Mouse (Mus musculus) induced T-regulatory cell, adult 2 months (primary cell): Measurements from ENCODE around the gene Akr1b8.
"Not testable (repeated sequence)": the region's sequence is repeated elsewhere in the genome, so short reads cannot be mapped to it uniquely, and the experiment has no call there.

Experiments used
- DNase-seq: peaks from one replicate; pipeline ENCODE4 v3.0.0-alpha.2; 2012; ENCODE audit warnings: low read depth

The Akr1b8 gene

DNA sequence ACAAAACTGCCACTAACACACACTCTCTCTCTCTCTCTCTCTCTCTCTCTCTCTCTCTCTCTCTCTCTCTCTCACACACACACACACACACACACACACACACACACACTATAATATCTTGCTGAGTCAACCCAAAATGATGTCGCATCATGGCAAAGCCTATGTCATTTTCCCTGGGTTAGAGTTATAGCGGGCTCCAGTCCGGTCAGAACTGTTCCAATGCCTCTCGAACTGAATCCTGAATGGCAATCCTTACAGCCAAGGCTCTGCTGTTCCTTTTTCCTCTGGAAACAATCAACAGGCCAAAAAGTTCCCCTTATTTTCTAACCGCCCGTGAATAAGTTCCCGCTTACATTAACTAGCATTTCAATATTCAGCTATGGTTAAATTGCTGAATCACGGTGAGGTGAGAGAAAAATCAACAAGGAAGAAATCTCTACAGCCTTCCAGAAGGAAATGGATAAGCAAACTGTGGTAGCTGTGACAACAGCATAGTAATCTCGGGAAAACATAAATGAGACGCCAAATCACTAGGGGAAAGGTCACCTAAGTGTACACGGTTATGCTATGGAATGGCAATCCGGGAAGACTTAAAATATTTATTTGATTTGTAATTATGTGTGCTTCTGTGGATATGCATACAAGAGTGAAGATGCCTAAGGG is 3.8 kb upstream of the Akr1b8 start:
- no peak for DNase-seq

DNA sequence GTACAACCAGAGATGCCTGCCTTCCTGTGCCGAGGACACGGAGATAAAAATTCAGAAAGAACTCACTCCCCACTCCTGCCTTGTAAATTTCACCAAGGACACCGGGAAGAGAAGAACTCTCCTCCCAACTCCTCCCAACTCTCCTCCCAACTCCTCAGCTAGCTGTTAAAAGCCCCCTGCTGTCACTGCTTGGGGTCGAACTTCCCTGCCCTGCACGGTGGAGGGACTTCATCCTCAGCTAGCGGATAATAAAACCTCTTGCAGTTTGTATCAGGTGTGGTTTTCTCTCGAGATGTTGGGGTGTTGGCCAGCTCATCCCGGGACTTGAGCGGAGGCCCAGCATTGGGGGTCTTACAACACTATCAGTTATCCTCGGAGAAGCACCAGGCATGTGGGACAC is 2.4 kb upstream of the Akr1b8 start:
- not testable (repeated sequence) for DNase-seq

DNA sequence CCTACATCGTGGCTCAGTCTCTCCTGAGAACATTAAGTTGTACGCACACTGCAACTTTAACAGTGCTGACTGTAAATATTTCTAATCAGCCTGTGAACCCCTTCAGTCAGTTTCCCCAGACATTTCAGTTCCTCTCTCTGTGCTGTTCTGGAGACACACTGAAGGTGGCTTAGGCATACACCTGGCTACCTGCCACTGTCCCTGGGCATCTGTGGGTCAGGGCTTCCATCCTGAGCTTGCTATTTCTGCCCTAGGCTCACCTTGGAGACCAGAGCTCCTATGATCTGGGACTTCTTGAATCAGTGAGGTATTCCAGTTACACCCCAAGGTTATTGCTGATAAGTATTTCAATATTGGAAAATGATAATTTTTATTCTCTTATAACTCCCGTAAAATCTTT is 1.5 kb upstream of the Akr1b8 start:
- no peak for DNase-seq

GRCm38 (mm10) chr6:34354354-34355348 is 732 bp downstream of the Akr1b8 start:
- no peak for DNase-seq

DNA sequence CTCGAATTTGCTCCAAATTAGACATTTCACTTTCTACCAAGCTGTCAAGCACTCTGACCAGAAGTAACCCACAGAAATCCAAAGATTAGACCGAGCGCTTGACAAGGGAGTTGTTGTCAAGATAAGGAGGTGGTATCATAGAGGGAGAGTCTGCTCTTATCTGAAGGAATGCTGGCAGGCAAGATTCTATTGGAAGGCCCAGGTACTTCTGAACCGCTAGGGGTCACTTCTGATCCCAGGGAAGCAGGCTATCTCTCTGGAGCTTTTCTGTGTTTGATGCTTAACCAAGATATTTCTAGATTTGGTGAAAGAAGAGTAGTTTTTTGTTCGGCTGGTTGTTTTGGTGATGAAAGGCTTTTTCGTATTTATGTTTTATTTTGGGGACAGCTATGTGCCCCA is 1.4 kb downstream of the Akr1b8 start:
- no peak for DNase-seq

- no peak for DNase-seq
These were observed 1.9 kb downstream of the Akr1b8 start for GRCm38 (mm10) chr6:34355841-34356240.

DNA sequence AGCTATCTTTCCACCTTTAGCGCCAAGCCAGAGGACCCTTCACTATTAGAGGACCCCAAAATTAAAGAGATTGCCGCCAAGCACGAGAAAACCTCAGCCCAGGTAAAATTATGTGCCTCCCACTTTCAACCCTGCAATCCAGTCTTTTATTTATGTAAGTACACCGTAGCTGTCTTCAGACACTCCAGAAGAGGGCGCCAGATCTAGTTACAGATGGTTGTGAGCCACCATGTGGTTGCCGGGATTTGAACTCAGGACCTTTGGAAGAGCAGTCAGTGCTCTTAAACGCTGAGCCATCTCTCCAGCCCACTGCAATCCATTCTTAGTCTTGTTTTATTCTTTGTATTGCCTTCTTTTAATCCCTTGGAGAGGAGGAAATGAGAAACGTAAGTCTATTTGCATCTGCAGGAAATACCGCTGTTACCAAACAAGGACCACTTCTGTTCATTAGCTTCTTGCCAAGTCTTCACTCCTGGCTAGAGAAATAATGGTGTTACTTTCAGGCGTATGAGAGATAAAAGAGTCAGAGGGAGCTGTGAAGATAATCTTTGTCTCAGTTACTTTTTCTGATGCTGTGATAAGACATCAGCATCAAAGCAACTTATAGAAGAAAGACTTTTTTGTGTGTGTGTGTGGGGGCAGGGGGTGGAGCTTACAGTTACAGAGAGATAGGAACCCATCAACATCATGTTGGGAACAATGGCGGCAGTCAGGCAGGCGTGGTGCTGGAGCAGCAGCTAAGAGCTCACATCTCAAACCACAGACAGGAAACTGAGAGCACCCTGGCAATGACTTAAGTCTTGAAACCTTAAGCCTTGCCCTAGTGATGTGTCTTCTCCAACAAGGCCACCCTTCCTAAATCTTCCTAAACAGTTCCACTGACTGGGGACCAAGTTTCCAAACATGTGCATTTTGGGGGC is 10.6 kb downstream of the Akr1b8 start:
- DNase-seq, result peak; percentile 34

GRCm38 (mm10) chr6:34367998-34368397 is 14.1 kb downstream of the Akr1b8 start:
- no peak for DNase-seq

DNA sequence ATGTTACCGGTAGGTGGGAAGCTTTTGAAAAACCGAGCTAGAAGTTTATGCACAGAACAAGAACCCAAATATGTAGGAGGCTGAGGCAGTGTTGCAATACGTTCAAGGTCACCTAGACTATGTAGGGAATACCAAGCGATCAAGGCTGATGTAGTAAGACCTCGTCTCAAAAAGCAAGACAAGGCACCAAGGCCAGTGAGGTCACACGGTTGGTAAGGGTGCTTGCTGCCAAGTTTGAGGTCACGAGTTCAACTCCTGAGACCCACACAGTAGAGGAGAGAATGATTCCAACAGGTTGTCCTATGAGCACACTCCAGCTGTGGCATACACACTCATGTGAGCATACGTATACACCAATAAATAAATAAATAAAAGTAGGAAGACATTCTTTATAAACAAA is 16.2 kb downstream of the Akr1b8 start:
- DNase-seq, result no peak

DNA sequence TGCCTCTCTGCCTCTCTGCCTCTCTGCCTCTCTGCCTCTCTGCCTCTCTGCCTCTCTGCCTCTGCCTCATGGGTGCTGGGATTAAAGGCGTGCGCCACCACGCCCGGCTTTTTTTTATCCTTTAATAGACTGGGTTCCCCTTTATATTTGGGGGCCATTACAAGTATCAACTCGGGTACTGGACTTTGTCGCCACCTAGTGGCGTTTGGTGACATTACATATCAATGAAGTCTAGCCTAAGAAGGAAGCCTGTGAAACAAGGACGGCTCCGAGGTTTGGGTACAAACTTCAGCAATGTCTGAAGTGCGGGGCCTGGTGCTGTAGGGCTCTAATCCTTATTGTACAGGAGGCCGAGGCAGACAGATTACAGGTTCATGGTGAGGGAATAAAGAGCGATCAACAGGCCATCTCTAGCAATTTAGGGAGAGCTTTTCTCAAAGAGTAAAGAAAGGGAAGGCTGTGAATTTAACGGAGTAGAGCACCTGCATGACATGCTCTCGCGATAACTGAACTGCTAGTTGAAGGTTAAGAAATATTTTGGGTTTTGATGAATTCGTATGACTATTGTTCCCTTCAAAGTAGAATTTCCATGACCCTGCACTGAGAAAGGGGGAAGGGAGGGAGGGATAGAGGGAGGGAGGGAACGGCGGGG is 17.9 kb downstream of the Akr1b8 start:
- peak; percentile 91 for DNase-seq

- DNase-seq, result peak; percentile 28
These were observed 19.9 kb downstream of the Akr1b8 start for GRCm38 (mm10) chr6:34373841-34374240.

- not testable (repeated sequence) for DNase-seq
These were observed 22.0 kb downstream of the Akr1b8 start for GRCm38 (mm10) chr6:34375888-34376287.

GRCm38 (mm10) chr6:34383401-34383800 is 29.5 kb downstream of the Akr1b8 start:
- DNase-seq, result no peak

DNA sequence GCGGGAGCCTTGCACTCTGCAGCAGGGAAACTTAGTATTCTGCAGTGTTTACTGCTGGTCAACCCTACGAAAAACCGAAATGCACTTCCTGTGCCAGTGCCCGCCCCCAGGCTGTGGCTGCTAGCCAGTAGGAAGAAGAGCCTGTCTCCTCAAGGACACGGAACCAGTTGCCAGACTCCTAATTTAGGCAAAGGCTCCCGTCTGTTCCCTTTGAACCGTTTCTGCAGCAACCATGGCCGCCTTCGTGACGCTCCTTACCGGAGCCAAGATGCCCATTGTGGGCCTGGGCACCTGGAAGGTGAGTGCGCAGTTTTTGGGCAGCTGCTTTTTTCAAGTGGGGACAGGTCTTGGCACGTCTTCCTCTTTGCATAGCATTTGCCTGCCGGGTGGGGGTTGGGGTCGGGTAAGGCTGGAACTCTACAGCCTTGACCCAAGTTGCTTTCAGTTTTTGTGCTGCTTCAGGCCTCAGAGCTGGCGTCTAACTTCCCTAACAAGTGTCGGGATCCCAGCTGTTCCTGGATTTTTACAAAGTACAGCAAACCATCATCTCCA is 30.3 kb downstream of the Akr1b8 start, which contains the start of gene Akr1b10:
TSS of gene Akr1b10 (plus strand) at position 109 of the 552 bp plus-strand sequence.
- DNase-seq, result peak; percentile 73

DNA sequence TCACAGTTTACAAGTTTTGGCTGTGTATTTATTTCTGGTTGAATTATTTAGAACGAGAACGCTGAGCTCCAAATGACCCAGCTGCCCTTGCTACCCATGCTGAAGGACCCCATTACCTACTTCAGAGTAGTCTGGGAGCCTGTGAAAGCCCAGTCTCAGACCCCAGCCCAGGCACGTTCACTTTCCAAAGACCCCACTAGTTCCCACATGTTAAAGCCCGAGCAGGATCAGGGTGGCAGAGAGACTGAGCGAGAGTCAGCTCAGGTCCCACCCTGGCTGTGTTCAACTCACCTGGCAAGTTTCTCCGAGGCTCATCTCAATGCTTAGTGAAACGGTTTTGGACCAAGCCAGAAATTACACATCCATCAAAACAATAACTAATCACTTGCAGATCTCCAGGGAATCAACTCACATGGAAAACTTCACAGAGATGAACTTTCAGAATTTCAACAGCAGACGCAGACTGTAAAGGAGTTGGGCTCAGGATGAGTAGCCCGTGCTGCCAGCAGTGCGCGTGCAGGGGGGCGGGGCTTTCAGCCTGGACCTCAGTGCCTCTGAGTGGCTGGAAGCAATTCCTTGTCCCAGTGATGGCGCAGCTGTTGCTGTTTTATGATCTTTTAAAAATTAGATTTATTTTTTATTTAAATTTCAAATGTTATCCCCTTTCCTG is 30.9 kb downstream of the Akr1b8 start:
- peak; percentile 46 for DNase-seq

DNA sequence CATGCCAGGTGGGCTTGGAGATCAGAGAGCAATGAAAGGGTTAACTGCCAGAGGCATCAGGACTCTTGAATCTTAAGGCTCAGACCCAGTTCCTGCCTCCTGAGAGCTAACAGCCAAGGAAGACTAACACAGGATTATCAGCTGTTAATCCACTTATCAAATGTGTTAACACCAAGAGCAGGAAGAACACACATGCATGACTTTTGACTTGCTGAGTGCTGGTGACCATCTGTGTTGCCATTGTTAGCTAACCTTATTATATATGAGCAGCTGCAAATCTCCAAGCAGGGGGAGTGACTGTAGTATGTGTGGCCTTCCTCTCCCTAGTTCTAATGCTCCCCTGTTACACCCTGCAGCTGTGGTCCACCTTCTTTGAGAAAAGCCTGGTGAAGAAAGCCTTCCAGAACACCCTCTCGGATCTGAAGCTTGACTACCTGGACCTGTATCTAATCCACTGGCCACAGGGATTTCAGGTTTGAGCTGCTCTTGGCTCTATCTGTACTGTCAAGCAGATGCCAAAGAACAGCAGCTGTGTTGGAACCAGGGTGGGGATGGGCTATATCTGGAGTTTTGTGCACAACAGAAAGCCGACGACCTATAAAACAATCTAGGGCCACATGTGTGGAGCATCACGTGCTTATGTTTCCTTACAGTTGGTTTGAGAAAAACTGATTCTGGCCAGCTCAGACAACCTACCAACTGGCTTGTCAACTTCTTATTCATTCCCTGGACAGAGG is 34.7 kb downstream of the Akr1b8 start:
- DNase-seq, result no peak

GRCm38 (mm10) chr6:34395897-34396296 is 42.0 kb downstream of the Akr1b8 start:
- DNase-seq, result no peak

GRCm38 (mm10) chr6:34398431-34398830 is 44.5 kb downstream of the Akr1b8 start:
- no peak for DNase-seq

GRCm38 (mm10) chr6:34399606-34400220 is 45.8 kb downstream of the Akr1b8 start:
- no peak for DNase-seq
